Mouse (Mus musculus) erythroblast, embryonic 14.5 days (primary cell): ENCODE results near the gene Tlk2.

Experiments
- GATA1 ChIP-seq: IDR thresholded peaks from 2 replicates; pipeline ENCODE4 v1.6.1; 2012; ENCODE audit warnings: low read length, inconsistent platforms, mixed read lengths
- TAL1 ChIP-seq: IDR thresholded peaks from 3 replicates; pipeline ENCODE4 v1.6.1; 2012; ENCODE audit warnings: low read length, inconsistent platforms, mixed read lengths

DNA sequence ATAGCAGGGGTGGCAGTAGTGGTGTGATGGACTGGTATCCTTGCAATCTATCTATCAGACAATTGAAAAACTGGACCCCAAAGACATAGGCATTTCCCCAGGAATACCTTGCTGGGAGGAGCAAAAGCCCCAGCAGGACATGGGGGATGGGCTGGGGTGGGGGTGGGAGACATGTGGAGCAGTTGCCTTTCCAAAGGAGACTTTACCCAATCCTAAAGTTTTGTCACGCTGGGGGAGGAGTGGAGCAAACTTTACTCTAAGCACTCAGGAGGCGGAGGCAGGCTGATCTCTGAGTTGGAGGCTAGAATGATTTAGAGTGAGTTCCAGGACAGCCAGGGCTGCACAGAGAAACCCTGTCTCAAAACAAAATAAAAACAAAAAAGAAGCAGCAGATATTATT is 17.2 kb upstream of the Tlk2 start:
- TF ChIP-seq GATA1 (no peak), TAL1 (no peak)
